Mouse (Mus musculus): Measurements from ENCODE around the gene Bmpr1b. TPM values are rescaled to one million over a fixed set of nuclear protein-coding genes. Genes with fewer than 3 reads are reported as not detected.

Bmpr1b gene
- polyA plus RNA-seq, 1 experiment from 2014 or later = 8.9 TPM

DNA sequence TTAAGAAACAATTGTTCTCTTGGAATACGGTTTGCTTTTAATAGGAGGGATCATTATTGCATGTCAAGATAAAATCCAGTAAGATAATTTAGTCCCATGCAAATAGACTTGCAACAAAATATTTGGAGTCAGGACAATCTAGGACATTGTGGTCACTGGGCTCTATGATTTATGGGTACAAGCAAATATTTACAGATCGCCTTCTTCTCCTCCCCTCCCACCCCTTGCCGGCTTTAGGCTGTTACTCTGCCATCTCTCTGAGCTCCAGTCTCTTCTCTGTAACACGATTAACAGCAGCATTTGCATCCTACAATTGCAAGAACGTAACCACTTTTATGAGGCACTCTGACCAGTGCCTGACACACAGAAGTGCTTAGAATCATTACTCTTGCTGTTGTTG, 104.1 kb downstream of the Bmpr1b start:
- no peak for ATAC-seq (ENCODE audit: insufficient number of reproducible peaks, low FRiP score, low TSS enrichment, low read depth)
- WGBS = 45% methylated on average over 5 of the region's 5 CpGs

DNA sequence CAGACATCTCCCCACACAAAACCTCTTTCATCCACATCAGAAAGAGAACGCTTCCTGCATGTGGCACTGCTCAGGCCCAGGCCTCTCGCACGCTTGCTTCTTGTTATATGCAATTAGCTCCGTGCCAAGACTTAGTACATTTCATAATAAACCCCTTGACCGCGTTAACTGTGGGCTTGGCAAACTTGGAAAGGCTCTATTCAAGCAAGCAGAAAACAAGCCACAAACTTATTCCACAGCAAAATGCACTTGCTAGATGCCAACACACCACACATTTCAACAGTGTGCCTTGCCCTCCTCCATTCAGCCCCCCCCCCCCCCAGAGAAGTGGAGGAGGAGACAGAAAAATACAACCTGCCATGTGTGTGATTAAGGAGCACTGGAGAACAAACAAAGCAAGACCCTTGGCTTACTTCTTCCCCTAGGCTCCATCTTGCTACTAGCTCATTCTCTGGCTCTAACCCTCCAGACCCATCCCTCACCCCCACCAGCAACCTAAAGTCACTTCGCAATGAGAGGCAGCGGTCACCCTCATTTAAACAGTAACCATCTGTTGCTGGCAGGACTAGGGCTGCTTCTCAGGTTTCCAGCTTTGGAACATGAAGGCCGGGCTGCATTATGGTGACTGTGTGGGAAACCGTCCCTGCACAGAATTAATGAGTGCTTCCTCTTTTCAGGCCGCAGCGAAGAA, 105.5 kb downstream of the Bmpr1b start:
- Histone ChIP-seq H3K4me1 (peaks cover 17% of the 10 kb centered on the region), H3K27me3 (no peaks in the 10 kb centered on the region), H3K4me2 (no peak overlapping the region), H3K9ac (no peak overlapping the region), H3K27ac (0 out of 2 replicates have a peak overlapping the region, but pooled peaks have one; percentile 33), H3K36me3 (no peaks in the 10 kb centered on the region), H3K9me3 (no peaks in the 10 kb centered on the region), H3K4me3 (no peak overlapping the region)
- peak; percentile 79 for ATAC-seq (ENCODE audit: insufficient number of reproducible peaks, low FRiP score, low TSS enrichment, low read depth)
- 27% methylated on average over 12 of the region's 12 CpGs for WGBS

More for the DNA sequence above, 104.1 kb downstream of the Bmpr1b start:
- Histone ChIP-seq H3K4me3 (no peak overlapping the region), H3K9ac (no peak overlapping the region), H3K4me1 (peaks cover 17% of the 10 kb centered on the region), H3K27me3 (no peaks in the 10 kb centered on the region), H3K27ac (no peak overlapping the region), H3K9me3 (no peaks in the 10 kb centered on the region), H3K36me3 (no peaks in the 10 kb centered on the region), H3K4me2 (no peak overlapping the region)

DNA sequence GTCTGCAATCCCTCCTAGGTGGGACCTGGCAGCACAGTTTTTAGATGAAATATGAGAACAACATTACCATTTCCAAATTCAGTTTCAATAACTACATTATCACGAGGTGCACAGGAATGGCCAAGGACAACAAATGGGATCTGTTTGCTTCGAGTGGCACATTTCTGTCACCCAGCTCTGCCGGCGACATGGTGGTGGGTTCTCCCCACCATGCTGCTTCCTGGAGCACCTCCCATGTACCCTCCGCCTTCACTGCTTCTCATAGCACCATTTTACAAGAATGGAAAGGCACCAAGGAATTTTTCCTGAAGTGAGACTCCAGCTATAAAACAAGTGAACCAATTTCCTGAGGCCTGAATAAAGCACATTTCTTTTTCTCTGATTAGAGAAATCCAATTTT, 108.0 kb downstream of the Bmpr1b start:
- Histone ChIP-seq H3K4me2 (0 out of 2 replicates have a peak overlapping the region, but pooled peaks have one; percentile 2), H3K9me3 (no peaks in the 10 kb centered on the region), H3K4me1 (peaks cover 17% of the 10 kb centered on the region), H3K27ac (peak overlapping the region; percentile 47; the same call in 1 of the 2 replicates), H3K36me3 (no peaks in the 10 kb centered on the region), H3K27me3 (no peaks in the 10 kb centered on the region), H3K9ac (no peak overlapping the region), H3K4me3 (no peak overlapping the region)
- WGBS = 65% methylated on average over 5 of the region's 5 CpGs
- ATAC-seq (ENCODE audit: insufficient number of reproducible peaks, low FRiP score, low TSS enrichment, low read depth) = peak; percentile 61

DNA sequence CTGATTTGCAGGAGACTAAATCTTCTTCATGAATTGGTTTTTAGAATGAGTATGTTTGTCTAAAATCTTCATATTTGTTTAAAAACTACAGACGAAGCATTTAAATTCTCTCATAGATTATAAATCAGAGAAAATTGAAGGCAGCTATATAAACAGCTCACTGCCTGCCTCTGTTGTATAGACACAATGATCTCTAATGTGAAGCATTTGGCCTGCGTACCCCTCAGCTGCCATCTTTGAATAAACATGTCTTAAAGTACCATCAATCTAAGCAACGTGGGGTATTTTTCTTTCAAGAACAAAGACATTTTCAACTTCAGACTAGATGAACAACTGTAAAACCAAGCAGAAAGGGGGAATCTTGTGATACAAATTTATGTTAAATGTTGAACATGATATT, 109.3 kb downstream of the Bmpr1b start:
- Histone ChIP-seq H3K9ac (no peak overlapping the region), H3K4me3 (no peak overlapping the region), H3K9me3 (no peaks in the 10 kb centered on the region), H3K4me2 (no peak overlapping the region), H3K36me3 (no peaks in the 10 kb centered on the region), H3K27ac (no peak overlapping the region), H3K4me1 (peaks cover 17% of the 10 kb centered on the region), H3K27me3 (no peaks in the 10 kb centered on the region)
- ATAC-seq (ENCODE audit: insufficient number of reproducible peaks, low FRiP score, low TSS enrichment, low read depth) = no peak
- 77% methylated on average over 3 of the region's 3 CpGs for WGBS

- 93% methylated on average over 2 of the region's 2 CpGs for WGBS
- ATAC-seq (ENCODE audit: insufficient number of reproducible peaks, low FRiP score, low TSS enrichment, low read depth) = no peak
- no peak overlapping the region for H3K4me2 ChIP-seq
- no peak overlapping the region for H3K4me3 ChIP-seq
- H3K9me3 ChIP-seq = no peaks in the 10 kb centered on the region
- no peaks in the 10 kb centered on the region for H3K27me3 ChIP-seq
- no peaks in the 10 kb centered on the region for H3K4me1 ChIP-seq
- H3K9ac ChIP-seq = no peak overlapping the region
- no peak overlapping the region for H3K27ac ChIP-seq
- H3K36me3 ChIP-seq = no peaks in the 10 kb centered on the region
Observed at GRCm38 (mm10) chr3:142050681-142051080, 118.5 kb downstream of the Bmpr1b start.

DNA sequence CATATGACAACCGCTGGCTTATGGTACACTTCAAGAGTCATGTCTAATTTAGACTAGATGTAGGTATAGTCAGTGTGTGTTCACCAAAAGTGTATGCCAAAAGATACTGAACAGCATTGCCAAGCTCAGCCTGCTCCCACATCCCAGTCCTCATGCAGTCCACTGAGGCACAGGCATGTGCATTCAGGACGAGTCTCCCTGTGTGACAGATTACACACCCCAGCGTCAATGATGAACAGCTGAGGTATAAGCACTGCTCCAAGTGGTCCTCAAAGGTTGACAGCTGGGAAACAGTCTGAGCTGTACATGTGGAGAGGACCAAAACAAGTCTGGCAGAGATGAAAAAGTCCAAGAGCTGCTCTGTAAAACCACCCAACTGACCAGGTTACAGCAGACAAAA, 119.6 kb downstream of the Bmpr1b start:
- H3K4me3 ChIP-seq = no peak overlapping the region
- H3K27ac ChIP-seq = no peak overlapping the region
- 78% methylated on average over 3 of the region's 3 CpGs for WGBS
- H3K27me3 ChIP-seq = no peaks in the 10 kb centered on the region
- no peak overlapping the region for H3K4me2 ChIP-seq
- ATAC-seq (ENCODE audit: insufficient number of reproducible peaks, low FRiP score, low TSS enrichment, low read depth) = no peak
- no peaks in the 10 kb centered on the region for H3K4me1 ChIP-seq
- H3K36me3 ChIP-seq = no peaks in the 10 kb centered on the region
- no peak overlapping the region for H3K9ac ChIP-seq
- no peaks in the 10 kb centered on the region for H3K9me3 ChIP-seq

GRCm38 (mm10) chr3:142049093-142049492, 120.1 kb downstream of the Bmpr1b start:
- WGBS = 84% methylated on average over 5 of the region's 5 CpGs
- H3K4me1 ChIP-seq = no peaks in the 10 kb centered on the region
- H3K4me3 ChIP-seq = no peak overlapping the region
- no peak overlapping the region for H3K9ac ChIP-seq
- no peaks in the 10 kb centered on the region for H3K9me3 ChIP-seq
- H3K27ac ChIP-seq = no peak overlapping the region
- H3K27me3 ChIP-seq = no peaks in the 10 kb centered on the region
- no peaks in the 10 kb centered on the region for H3K36me3 ChIP-seq
- no peak overlapping the region for H3K4me2 ChIP-seq
- no peak for ATAC-seq (ENCODE audit: insufficient number of reproducible peaks, low FRiP score, low TSS enrichment, low read depth)

DNA sequence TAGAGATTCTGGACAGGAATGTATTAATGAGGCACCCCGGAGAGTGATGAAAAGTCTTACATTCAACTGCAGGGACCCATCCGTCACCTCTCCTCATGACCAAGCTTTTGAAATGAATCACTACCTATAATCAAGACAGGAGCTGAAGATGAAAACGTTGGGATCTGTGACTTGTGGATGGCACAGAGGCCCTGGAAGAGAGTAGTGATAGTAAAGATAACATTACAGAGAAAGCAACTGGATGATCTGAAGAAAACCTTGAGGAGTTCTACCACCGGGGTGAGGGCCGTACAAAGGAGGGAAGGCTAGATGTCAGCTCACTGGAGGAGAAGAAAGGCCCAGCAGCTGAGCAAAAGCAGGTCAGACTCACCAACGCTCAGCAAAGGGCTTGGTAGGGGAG, 120.7 kb downstream of the Bmpr1b start:
- ATAC-seq (ENCODE audit: insufficient number of reproducible peaks, low FRiP score, low TSS enrichment, low read depth) = no peak
- Histone ChIP-seq H3K4me2 (no peak overlapping the region), H3K27ac (no peak overlapping the region), H3K9me3 (no peaks in the 10 kb centered on the region), H3K4me1 (no peaks in the 10 kb centered on the region), H3K36me3 (no peaks in the 10 kb centered on the region), H3K27me3 (no peaks in the 10 kb centered on the region), H3K9ac (no peak overlapping the region), H3K4me3 (no peak overlapping the region)
- WGBS = 68% methylated on average over 6 of the region's 6 CpGs

DNA sequence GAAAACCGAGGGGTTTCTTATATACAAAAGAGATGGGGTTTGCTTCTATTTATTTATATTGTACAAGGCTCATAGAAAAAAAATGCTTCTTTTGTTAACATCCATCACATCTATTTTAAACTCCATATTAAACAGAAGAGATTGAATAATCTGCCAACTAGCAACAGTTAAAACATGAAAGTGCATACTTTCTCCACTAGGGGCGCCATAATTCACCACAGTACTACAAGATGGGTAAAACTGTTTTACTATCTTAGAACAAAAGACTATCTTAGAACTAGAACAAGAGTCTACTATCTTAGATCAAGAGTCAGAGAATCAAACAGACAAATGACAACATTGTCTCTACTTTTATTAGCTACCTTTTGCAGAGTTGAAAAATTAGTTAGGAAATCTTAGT, 125.8 kb downstream of the Bmpr1b start:
- Histone ChIP-seq H3K27me3 (no peaks in the 10 kb centered on the region), H3K4me3 (no peak overlapping the region), H3K27ac (no peak overlapping the region), H3K4me1 (0 out of 2 replicates have a peak, but pooled peaks cover 3% of the 10 kb centered on the region), H3K4me2 (no peak overlapping the region), H3K9ac (no peak overlapping the region), H3K36me3 (no peaks in the 10 kb centered on the region), H3K9me3 (no peaks in the 10 kb centered on the region)
- 22% methylated on average over 2 of the region's 2 CpGs for WGBS
- ATAC-seq (ENCODE audit: insufficient number of reproducible peaks, low FRiP score, low TSS enrichment, low read depth) = no peak

DNA sequence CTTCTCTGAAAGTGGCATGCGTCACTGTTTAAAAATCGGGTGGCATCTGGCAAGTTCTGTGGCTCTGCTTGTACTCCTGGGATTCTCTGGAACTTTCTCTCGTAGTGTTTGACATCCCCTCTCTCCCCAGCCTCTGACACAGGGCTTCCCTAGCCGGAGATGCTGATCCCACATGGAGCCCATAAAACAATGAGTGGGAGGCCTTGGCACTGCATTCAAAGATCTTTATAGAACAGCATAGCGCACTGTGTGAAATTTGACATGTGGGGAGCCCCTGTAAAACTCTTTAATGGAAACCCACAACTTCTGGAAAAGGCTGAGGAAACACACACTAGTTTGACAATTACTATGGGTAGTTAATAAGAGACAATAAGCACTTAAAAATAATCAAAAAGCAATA, 126.2 kb downstream of the Bmpr1b start:
- H3K4me1 ChIP-seq = 0 out of 2 replicates have a peak, but pooled peaks cover 3% of the 10 kb centered on the region
- no peak overlapping the region for H3K27ac ChIP-seq
- H3K4me2 ChIP-seq = no peak overlapping the region
- no peak for ATAC-seq (ENCODE audit: insufficient number of reproducible peaks, low FRiP score, low TSS enrichment, low read depth)
- H3K9me3 ChIP-seq = no peaks in the 10 kb centered on the region
- no peaks in the 10 kb centered on the region for H3K27me3 ChIP-seq
- no peaks in the 10 kb centered on the region for H3K36me3 ChIP-seq
- H3K4me3 ChIP-seq = no peak overlapping the region
- 44% methylated on average over 5 of the region's 5 CpGs for WGBS
- H3K9ac ChIP-seq = no peak overlapping the region

DNA sequence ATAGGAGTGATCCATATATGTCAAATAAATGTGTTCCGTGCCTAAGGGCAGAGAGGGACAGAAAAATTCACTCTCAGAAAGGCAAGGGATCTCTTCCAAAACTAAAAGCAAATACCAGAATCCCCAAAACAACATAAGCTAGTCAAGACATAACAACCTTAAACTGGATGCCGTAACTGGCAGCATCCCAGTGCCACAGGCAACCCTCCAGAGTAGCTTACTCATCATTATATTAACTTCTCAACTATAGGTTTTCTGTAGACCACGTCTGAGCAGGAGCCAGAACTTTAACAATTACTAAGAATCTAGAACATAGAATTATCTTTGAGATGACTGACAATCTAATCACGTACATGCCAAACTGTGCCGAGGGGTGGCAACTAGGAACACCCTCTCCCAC, 128.9 kb downstream of the Bmpr1b start:
- Histone ChIP-seq H3K36me3 (no peaks in the 10 kb centered on the region), H3K27ac (no peak overlapping the region), H3K4me2 (no peak overlapping the region), H3K9me3 (no peaks in the 10 kb centered on the region), H3K4me1 (0 out of 2 replicates have a peak, but pooled peaks cover 3% of the 10 kb centered on the region), H3K4me3 (no peak overlapping the region), H3K9ac (no peak overlapping the region), H3K27me3 (no peaks in the 10 kb centered on the region)
- 69% methylated on average over 5 of the region's 5 CpGs for WGBS
- no peak for ATAC-seq (ENCODE audit: insufficient number of reproducible peaks, low FRiP score, low TSS enrichment, low read depth)

DNA sequence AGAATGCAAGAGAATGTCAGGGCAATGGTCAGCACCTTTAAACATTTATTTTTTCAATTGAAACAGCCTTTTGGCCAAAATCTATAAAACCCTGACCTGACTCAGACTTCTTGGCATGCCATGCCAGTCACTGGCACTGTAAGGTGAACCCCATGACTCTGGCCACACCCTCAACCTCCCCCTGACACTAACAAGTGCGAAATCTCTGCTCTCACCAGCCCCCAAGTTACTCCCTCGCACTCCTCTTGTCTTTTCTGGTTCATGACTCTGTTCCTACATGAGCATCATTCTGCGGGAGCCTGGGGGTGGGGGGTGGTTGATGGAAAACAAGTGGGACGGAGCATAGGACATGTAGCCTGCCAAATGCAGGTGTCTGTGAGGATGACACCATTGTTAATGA, 135.1 kb downstream of the Bmpr1b start:
- H3K27me3 ChIP-seq = no peaks in the 10 kb centered on the region

More for the DNA sequence above, 135.1 kb downstream of the Bmpr1b start:
- Histone ChIP-seq H3K9ac (no peak overlapping the region), H3K4me2 (no peak overlapping the region), H3K4me3 (no peak overlapping the region), H3K4me1 (peaks cover 10% of the 10 kb centered on the region; the same call in 1 of the 2 replicates), H3K36me3 (no peaks in the 10 kb centered on the region), H3K27ac (no peak overlapping the region), H3K9me3 (no peaks in the 10 kb centered on the region)
- 56% methylated on average over 4 of the region's 4 CpGs for WGBS
- ATAC-seq (ENCODE audit: insufficient number of reproducible peaks, low FRiP score, low TSS enrichment, low read depth) = no peak

Data from limb, embryonic 15.5 days (tissue).